Mouse (Mus musculus): Measurements from ENCODE around the gene Gm12216. TPM values are rescaled to one million over a fixed set of nuclear protein-coding genes. Genes with fewer than 3 reads are reported as not detected.
"Not testable (repeated sequence)": the region's sequence is repeated elsewhere in the genome, so short reads cannot be mapped to it uniquely, and the experiment has no call there.

Gm12216 gene
- polyA plus RNA-seq, 1 experiment from 2014 or later = 0.58 TPM

DNA sequence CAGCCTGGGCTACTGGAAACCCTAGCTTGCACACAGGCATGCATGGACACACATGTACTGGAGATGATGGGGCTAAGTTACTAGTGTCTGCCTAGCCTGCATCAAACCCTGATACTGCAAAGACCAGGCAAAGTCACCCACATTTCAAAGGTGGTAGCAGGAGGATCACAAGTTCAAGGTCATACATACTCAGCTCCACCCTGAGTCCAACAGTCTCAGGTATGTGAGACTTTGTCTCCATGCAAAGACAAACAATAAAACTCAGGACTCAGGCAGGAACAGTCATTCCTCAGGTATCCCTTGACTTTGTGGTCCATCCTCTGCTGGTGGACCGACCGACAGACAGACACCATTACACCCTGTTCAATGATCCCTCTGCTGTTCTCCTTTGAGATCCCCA, 96.6 kb downstream of the Gm12216 start:
- no peaks in the 10 kb centered on the region for H3K27me3 ChIP-seq
- DNase-seq (ENCODE audit: low read depth, low spot score) (no peak), ATAC-seq (no peak)
- no peak for TF ChIP-seq CTCF (IDR thresholded peaks at IDR 0.05)
- in situ Hi-C loops (cut with MboI; ENCODE audit: low pct_unique_long_range_greater_than_20kb) = loop anchor here (10.0 kb wide), 1 partner anchor 302 kb away; the partner anchor contains the start of gene Pdlim4
- ChIA-PET POLR2A (interaction anchor here (0.7 to 3.5 kb wide), 6 partner anchors 10 to 78 kb away, joined by 3 to 15 read pairs (median 4); partner anchors contain the start of gene Gm17334), CTCF (interaction anchor here (0.9 to 3.6 kb wide), 6 partner anchors 24 to 98 kb away, joined by 3 to 25 read pairs (median 4); no protein-coding TSS in a partner anchor)

DNA sequence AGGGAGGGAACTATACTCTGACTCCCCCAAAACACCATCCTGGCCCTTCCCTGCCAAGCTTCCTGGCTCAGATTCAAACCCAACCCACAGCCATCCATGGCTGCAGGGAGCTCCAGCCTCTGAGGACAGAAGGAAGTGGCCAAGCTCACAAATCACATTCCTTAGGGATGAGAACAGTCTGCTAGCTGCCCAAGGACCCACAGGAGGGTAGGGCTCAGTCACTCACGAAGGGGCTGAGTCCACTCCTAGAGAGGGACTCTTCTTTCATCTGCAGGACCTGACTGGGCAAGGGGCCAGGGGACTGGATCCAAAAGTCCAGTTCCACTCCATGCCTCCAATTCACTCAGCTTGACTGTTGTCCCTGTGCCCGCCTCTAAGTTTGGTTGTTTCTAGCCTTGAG, 97.2 kb downstream of the Gm12216 start:
- no peaks in the 10 kb centered on the region for H3K27me3 ChIP-seq
- peak; percentile 74 for DNase-seq (ENCODE audit: low read depth, low spot score)
- ChIA-PET POLR2A (interaction anchor here (0.8 to 3.5 kb wide), 3 partner anchors 12 to 40 kb away, joined by 3 to 15 read pairs (median 3); no protein-coding TSS in a partner anchor), CTCF (interaction anchor here (0.9 to 3.6 kb wide), 7 partner anchors 11 to 99 kb away, joined by 3 to 25 read pairs (median 4); partner anchors contain the start of gene Gm17334)
- ATAC-seq = peak; percentile 52
- no peak for TF ChIP-seq CTCF (IDR thresholded peaks at IDR 0.05)
- in situ Hi-C loops (cut with MboI; ENCODE audit: low pct_unique_long_range_greater_than_20kb) = loop anchor here (10.0 kb wide), 1 partner anchor 303 kb away; the partner anchor contains the start of gene Pdlim4

DNA sequence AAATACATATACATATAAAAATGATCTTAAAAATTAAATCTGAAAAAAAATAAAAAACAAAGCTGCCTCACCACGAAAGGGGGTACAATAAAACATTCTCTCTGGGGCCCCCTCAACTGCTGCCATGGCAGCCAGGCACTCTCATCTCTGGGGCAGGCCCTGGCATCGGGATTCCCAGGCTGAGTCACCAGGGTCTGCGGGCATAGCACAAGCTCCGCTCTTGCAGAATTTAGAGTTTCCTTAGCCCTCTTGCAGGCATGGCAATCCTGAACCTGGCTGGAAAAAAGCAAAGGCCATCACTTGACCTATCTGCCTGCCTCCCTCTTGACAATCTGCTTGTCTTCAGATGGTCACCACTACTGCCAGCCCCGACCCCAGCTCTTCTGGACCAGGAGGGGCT, 97.8 kb downstream of the Gm12216 start:
- POLR2A ChIA-PET = interaction anchor here (0.8 kb wide), 1 partner anchor 88 kb away, joined by 5 read pairs; no protein-coding TSS in a partner anchor
- ATAC-seq (no peak), DNase-seq (ENCODE audit: low read depth, low spot score) (no peak)
- CTCF ChIA-PET = interaction anchor here (1.0 to 3.6 kb wide), 6 partner anchors 11 to 99 kb away, joined by 3 to 25 read pairs (median 4); partner anchors contain the start of gene Gm17334
- in situ Hi-C loops (cut with MboI; ENCODE audit: low pct_unique_long_range_greater_than_20kb) = loop anchor here (10.0 kb wide), 1 partner anchor 304 kb away; the partner anchor contains the start of gene Pdlim4
- no peak for TF ChIP-seq CTCF (IDR thresholded peaks at IDR 0.05)
- H3K27me3 ChIP-seq = no peaks in the 10 kb centered on the region

DNA sequence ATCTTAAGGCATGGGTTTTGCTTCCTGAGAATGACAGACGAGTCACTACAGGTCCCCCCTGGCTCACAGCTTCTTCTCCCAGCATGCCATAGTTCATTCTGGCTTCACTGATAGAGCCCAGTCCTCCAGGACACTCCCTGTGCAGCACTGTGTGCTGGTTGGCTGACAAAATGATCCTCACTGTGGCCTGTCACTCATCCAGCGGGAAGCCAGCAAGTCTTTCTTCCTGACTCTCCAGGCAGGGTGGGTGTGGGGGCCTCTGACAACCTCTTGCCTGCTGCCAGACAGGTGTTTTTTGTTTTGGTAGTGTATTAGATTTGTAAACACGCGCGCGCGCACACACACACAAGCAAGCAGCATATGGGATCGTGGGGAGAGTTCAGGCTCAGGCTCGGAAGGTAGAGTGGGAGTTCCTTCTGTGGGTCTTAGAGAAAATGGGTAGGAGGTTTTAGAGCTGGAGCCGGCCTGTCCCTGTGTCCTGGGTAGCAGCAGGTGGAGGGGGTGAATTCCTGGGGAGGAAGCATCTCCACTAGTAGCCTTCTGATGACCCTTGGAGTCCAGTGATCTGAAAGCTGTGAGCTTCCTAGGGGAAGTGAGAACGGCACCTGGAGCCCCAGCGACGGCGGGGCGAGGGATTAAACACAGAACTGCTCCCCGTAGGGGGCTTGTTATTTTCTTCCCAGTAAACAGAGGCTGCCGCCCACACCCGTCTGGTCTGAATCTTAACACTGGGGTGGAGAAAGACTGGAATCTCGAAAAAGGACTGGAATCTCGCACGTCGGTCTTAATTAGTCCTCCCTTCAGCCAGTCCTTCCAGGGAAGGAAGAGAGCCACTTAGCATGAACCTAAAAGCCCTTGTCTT, 99.3 kb downstream of the Gm12216 start:
- in situ Hi-C loops (cut with MboI; ENCODE audit: low pct_unique_long_range_greater_than_20kb) = loop anchor here (10.0 kb wide), 1 partner anchor 305 kb away; the partner anchor contains the start of gene Pdlim4
- ATAC-seq = no peak
- ChIA-PET POLR2A (no interaction called here), CTCF (no interaction called here)
- no peak for TF ChIP-seq CTCF (IDR thresholded peaks at IDR 0.05)
- DNase-seq (ENCODE audit: low read depth, low spot score) = no peak
- H3K27me3 ChIP-seq = no peaks in the 10 kb centered on the region

DNA sequence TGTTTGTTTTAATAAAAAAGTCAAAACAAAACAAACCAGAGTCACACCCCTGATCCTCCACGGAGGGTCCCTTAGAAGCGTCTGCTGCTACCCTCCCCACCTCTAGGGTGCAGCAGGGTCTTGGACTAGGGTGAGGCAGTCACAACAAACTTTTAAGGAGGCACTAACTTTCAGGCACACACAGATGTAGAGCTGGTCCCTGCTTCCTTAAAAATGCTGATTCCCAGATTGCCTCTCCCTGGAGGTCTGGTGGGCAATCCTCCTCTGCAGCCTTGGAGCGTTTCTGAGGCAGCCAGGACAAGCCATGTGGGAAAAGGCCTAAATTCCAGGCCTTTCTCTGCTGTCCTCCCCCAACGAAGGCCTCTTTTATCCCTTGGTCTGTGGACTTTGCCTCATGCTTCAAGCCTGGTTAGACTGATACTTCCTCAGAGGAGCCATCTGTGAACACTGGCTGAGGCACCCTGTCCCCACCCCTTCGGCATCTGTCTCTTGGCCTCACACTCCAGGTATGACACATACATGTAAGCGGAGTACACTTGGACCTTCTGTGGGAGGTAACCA, 100.2 kb downstream of the Gm12216 start:
- peak; percentile 60 for TF ChIP-seq CTCF (IDR thresholded peaks at IDR 0.05)
- H3K27me3 ChIP-seq = no peaks in the 10 kb centered on the region
- no peak for ATAC-seq
- POLR2A ChIA-PET = no interaction called here
- no peak for DNase-seq (ENCODE audit: low read depth, low spot score)
- in situ Hi-C loops (cut with MboI; ENCODE audit: low pct_unique_long_range_greater_than_20kb) = no loop called here
- CTCF ChIA-PET = interaction anchor here (1.0 to 3.3 kb wide), 5 partner anchors 21 to 94 kb away, joined by 4 to 29 read pairs (median 4); no protein-coding TSS in a partner anchor

DNA sequence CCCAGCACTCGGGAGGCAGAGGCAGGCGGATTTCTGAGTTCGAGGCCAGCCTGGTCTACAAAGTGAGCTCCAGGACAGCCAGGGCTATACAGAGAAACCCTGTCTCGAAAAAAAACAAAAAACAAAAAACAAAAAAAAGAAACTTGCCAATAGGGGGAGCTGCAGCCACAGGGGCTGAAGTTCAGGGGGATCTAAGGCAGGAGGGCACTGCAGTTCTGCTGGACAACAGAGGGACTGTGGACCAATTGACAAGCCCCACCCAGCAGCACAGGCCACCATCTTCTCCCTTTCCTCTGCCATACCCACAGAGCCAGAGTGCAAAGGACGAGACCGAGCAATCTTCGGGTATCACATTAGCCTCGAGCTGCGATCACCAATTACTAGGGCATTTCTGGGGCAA, 101.0 kb downstream of the Gm12216 start:
- DNase-seq (ENCODE audit: low read depth, low spot score); ATAC-seq; H3K27me3 ChIP-seq; in situ Hi-C loops (cut with MboI; ENCODE audit: low pct_unique_long_range_greater_than_20kb): not testable (repeated sequence)
- peak; percentile 68 for TF ChIP-seq CTCF (IDR thresholded peaks at IDR 0.05)
- POLR2A ChIA-PET = interaction anchor here (0.5 kb wide), 1 partner anchor 129 kb away, joined by 4 read pairs; no protein-coding TSS in a partner anchor
- CTCF ChIA-PET = interaction anchor here (0.8 to 3.3 kb wide), 10 partner anchors 20 to 97 kb away, joined by 3 to 29 read pairs (median 4); no protein-coding TSS in a partner anchor

DNA sequence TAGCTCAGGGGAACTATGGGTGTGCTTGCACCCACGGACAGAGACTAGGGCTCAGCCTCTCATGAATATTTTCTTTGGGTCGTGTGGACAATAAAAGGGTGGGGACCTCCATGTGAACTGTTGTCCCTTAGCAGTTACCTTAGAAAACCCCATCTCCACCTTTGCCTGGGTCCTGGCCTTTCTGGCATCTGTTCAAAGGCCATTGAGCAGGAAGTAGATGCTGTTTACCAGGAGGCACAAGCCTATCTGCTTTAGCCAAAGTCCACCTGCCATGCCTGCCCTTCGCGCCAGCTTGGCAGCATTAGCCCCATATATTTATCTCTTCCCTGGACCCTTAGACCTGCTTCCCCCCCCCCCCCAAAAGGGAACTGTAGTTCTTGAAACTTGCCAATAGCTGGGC, 101.4 kb downstream of the Gm12216 start:
- TF ChIP-seq CTCF (IDR thresholded peaks at IDR 0.05) = no peak
- H3K27me3 ChIP-seq = no peaks in the 10 kb centered on the region
- ChIA-PET CTCF (interaction anchor here (0.8 to 3.3 kb wide), 6 partner anchors 20 to 97 kb away, joined by 3 to 29 read pairs (median 4); no protein-coding TSS in a partner anchor), POLR2A (interaction anchor here (0.5 kb wide), 1 partner anchor 22 kb away, joined by 3 read pairs; no protein-coding TSS in a partner anchor)
- ATAC-seq = no peak
- no peak for DNase-seq (ENCODE audit: low read depth, low spot score)
- in situ Hi-C loops (cut with MboI; ENCODE audit: low pct_unique_long_range_greater_than_20kb) = no loop called here

DNA sequence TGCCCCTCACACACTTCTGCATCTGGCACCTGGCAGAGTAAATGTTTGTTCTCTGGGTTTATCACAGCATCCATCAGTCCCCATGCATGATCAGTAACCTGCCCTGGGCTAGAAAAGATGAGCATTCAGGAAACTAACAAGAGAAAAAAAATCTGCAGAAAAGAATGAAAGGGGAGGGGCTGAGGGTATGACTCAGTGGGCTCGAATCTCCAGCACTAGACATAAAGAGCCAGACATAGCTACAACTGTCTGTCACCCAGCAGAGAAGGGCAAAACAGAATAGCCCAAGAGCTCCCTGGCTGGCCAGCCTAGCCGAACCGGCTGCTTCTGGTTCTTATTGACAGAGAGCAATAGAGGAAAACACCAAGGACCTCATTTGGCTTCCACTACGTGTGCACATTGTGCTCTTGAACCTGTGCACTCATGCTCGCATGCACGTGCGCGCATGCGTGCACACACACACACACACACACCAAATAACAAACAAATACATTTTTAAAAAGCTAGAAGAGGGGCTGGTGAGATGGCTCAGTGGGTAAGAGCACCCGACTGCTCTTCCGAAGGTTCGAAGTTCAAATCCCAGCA, 104.0 kb downstream of the Gm12216 start:
- ChIA-PET CTCF (interaction anchor here (0.9 to 3.0 kb wide), 3 partner anchors 18 to 102 kb away, joined by 3 to 15 read pairs (median 6); no protein-coding TSS in a partner anchor), POLR2A (no interaction called here)
- in situ Hi-C loops (cut with MboI; ENCODE audit: low pct_unique_long_range_greater_than_20kb) = no loop called here
- no peak for TF ChIP-seq CTCF (IDR thresholded peaks at IDR 0.05)
- H3K27me3 ChIP-seq = no peaks in the 10 kb centered on the region
- DNase-seq (ENCODE audit: low read depth, low spot score) = no peak
- peak; percentile 57 for ATAC-seq

DNA sequence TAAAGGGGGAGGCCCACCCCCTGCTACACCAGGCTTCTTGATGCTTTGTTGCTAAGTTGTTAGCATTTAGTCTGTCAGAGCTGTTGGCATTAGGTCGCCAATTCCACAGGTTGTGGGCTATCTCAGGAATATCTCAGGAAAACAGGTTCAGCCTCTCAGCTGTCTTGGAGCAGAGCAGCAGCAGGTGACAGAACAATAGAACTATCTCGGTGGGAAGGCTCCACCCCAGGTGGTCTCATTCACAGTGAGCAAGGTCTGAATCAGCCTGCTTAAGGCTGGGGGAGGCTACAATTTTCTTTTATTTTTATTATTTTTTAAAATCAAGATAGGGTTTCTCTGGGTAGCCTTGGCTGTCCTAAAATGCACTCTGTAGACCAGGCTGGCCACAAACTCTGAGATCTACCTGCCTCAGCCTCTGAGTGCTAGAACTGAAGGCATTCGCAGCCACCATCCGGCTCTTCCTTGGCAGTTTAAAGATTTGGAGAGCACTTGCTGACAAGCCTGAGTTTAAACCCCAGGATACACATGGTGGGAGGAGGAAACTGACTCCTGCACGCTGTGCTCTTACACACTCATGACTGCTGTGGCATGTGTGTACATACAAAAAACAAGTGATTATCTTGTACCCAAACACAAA, 109.2 kb downstream of the Gm12216 start:
- in situ Hi-C loops (cut with MboI; ENCODE audit: low pct_unique_long_range_greater_than_20kb) = loop anchor here (5.0 to 25.0 kb wide), 2 partner anchors 102 to 512 kb away; partner anchors contain the start of gene Il3
- POLR2A ChIA-PET = no interaction called here
- DNase-seq (ENCODE audit: low read depth, low spot score) (no peak), ATAC-seq (no peak)
- no peaks in the 10 kb centered on the region for H3K27me3 ChIP-seq
- CTCF ChIA-PET = no interaction called here
- TF ChIP-seq CTCF (IDR thresholded peaks at IDR 0.05) = no peak
